Mouse (Mus musculus): ENCODE data around the gene Hist2h2ac. TPM values are rescaled to one million over a fixed set of nuclear protein-coding genes. Genes with fewer than 3 reads are reported as not detected.
"Not testable (repeated sequence)": the region's sequence is repeated elsewhere in the genome, so short reads cannot be mapped to it uniquely, and the experiment has no call there.

The Hist2h2ac gene
- polyA plus RNA-seq, 1 experiment: 149 TPM

DNA sequence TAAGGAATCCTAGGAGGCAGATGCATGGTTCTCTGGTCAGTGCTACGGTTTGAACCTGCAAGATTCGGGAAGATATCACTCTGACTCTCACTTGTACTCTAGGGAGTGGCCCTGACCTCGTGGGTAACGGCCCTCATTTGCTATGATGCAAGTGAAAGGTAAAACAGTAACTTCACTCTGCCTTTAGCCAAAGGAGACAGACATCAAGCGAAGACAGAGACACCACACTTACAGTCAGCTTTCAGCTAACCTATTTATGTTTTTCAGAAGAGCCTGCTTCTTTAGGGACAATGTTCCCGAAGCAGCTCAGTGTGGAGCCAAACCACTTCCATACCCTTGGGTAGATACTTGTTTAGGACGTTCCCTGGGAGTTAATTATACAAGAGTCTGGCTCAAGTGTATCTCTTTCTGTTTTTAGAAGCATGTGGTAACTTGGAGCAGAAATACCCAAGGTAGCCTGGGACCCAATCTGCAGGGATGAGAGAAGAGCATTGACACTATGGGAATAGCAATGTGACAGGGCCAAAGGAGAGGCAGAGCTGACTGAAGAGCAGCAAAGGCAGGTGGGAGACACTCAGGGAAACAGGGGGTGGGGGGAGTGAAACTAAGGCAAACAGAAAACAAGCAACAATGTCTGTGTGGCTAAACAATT lies 23.4 kb upstream of the Hist2h2ac start:
- H3K36me3 ChIP-seq (ENCODE audit: control insufficient read depth, insufficient read depth, low read length): no peaks in the 10 kb centered on the region
- H3K4me1 ChIP-seq (replicated peaks; ENCODE audit: control insufficient read depth, insufficient read depth, low read length): peaks cover 16% of the 10 kb centered on the region
- WGBS: 80% methylated on average over 7 of the region's 7 CpGs
- peak overlapping the region; percentile 5; the same call in 1 of the 2 replicates for H3K4me3 ChIP-seq (ENCODE audit: control insufficient read depth, insufficient read depth, low read length)
- peak overlapping the region; percentile 97 for H3K27ac ChIP-seq (ENCODE audit: control insufficient read depth, insufficient read depth, low read length)
- no peak for DNase-seq
- H3K27me3 ChIP-seq (ENCODE audit: control insufficient read depth, insufficient read depth, low read length): no peaks in the 10 kb centered on the region
- no peak for TF ChIP-seq CTCF (IDR thresholded peaks at IDR 0.05; ENCODE audit: borderline replicate concordance, control insufficient read depth, extremely low read depth, insufficient read depth, low read length, poor library complexity)
- TF ChIP-seq POLR2A (IDR thresholded peaks at IDR 0.05; ENCODE audit: control insufficient read depth, extremely low read depth, insufficient read depth, low read length, poor library complexity): no peak

DNA sequence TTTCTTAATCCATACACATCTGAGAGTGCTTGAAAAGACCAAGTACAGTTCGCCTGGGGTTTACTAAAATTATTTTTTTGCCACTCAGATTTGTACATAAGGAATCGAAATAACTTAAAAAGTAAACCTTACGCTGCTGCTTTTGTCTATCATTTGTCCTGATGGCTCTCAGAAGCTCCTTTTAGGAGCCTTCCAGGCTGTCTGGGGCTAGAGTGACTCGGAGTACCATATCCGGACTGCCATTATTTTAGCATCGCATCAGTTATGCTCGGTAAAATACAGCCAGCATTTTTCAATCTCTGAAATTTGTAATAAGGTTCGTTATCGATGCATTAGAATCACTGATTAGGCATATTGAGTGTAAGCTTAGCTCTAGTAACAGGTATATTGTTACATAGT lies 20.1 kb upstream of the Hist2h2ac start:
- TF ChIP-seq POLR2A (IDR thresholded peaks at IDR 0.05; ENCODE audit: control insufficient read depth, extremely low read depth, insufficient read depth, low read length, poor library complexity) (no peak), CTCF (IDR thresholded peaks at IDR 0.05; ENCODE audit: borderline replicate concordance, control insufficient read depth, extremely low read depth, insufficient read depth, low read length, poor library complexity) (no peak)
- WGBS: 91% methylated on average over 9 of the region's 9 CpGs
- H3K27me3 ChIP-seq (ENCODE audit: control insufficient read depth, insufficient read depth, low read length): no peaks in the 10 kb centered on the region
- peak overlapping the region; percentile 66; the same call in 1 of the 2 replicates for H3K27ac ChIP-seq (ENCODE audit: control insufficient read depth, insufficient read depth, low read length)
- peaks cover 13% of the 10 kb centered on the region for H3K4me1 ChIP-seq (replicated peaks; ENCODE audit: control insufficient read depth, insufficient read depth, low read length)
- no peak overlapping the region for H3K4me3 ChIP-seq (ENCODE audit: control insufficient read depth, insufficient read depth, low read length)
- H3K36me3 ChIP-seq (ENCODE audit: control insufficient read depth, insufficient read depth, low read length): no peaks in the 10 kb centered on the region
- DNase-seq: no peak

DNA sequence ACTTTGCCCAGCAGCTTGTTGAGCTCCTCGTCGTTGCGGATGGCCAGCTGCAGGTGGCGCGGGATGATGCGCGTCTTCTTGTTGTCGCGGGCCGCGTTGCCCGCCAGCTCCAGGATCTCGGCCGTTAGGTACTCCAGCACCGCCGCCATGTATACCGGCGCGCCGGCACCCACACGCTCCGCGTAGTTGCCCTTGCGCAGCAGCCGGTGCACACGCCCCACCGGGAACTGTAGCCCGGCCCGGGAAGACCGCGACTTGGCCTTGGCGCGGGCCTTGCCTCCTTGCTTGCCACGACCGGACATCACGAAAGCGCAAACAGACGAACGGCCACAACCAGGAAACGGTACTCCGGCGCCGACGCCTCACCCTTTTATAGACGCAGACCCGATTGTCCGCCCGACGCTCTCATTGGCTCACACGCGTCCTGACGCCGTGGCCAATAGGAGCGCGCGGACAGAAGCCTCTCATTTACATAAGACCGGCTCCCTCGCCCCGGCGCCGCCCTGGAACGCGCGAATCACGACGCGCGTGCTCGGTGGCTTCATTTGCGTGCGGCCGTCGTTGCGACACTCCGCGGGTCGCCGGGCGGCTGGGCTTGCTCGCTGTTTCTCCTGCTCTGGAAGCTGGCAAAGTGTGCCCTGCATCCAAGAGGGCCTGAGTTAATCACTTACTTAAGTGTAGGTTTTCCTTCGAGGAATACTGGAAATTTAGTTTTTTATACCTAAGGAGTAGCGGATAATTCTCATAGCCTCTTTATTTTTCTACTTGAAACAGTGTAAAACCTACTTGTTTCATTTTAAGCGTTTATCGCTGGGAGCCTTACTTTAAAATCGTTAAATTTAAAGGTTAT lies 19.5 kb upstream of the Hist2h2ac start, which contains the start of gene Hist2h2aa2:
Hist2h2aa2 (minus strand) TSS at position 328 of the 850 bp plus-strand sequence.
- not testable (repeated sequence) for H3K36me3 ChIP-seq (ENCODE audit: control insufficient read depth, insufficient read depth, low read length); H3K27me3 ChIP-seq (ENCODE audit: control insufficient read depth, insufficient read depth, low read length)
- WGBS: 3% methylated on average over 38 of the region's 85 CpGs
- peak; percentile 93 for DNase-seq
- peak; percentile 53 for TF ChIP-seq POLR2A (IDR thresholded peaks at IDR 0.05; ENCODE audit: control insufficient read depth, extremely low read depth, insufficient read depth, low read length, poor library complexity)
- Histone ChIP-seq H3K27ac (ENCODE audit: control insufficient read depth, insufficient read depth, low read length) (peak within 1 kb of the TSS; percentile 91), H3K4me1 (replicated peaks; ENCODE audit: control insufficient read depth, insufficient read depth, low read length) (peaks cover 13% of the 10 kb centered on the region), H3K4me3 (ENCODE audit: control insufficient read depth, insufficient read depth, low read length) (peak within 1 kb of the TSS; percentile 68)

DNA sequence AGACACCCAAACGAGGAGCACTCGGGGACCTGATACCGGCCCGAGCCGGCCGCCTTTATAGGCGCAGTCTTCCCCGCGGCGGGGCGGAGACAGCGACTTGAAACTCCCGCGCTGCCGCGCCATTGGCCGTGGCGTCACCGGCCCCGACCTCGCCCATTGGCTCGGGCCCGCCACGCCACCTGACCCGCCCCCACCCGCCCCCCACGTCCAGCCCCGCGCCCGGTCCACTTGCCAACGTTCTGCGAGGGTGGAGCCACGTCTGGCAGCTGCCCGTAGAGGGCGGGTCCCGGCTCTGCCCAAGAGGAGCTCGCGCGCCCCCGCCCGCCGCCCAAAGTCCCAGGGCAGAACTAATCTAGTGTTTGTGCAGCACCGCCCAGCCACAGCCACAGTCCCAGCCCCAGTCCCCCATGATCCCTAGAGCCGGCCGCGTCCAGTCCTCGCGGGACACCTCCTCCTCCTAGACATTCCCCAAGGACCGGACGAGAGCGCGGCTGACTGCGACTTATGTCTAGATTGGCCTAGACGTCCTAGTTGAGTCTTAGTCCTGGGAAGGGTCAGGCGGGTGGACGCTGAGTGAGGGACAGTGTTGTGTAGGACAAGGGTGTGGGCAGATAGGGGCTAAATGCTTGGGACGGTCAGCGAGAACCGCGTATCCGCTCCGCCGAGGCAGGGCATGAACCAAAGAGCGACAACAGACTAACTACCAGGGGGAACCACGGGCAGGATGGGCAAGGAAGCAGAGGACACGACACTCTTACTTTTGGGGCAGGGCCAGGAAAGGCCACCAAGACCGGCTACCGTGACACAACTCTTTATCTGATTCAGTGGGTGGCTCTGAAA lies 18.5 kb upstream of the Hist2h2ac start, which contains the start of gene Hist2h3c2:
Hist2h3c2 (minus strand) TSS at position 174 of the 840 bp plus-strand sequence.
- Histone ChIP-seq H3K27ac (ENCODE audit: control insufficient read depth, insufficient read depth, low read length) (peak within 1 kb of the TSS; percentile 91), H3K4me3 (ENCODE audit: control insufficient read depth, insufficient read depth, low read length) (peak within 1 kb of the TSS; percentile 68), H3K4me1 (replicated peaks; ENCODE audit: control insufficient read depth, insufficient read depth, low read length) (peaks cover 11% of the 10 kb centered on the region)
- H3K27me3 ChIP-seq (ENCODE audit: control insufficient read depth, insufficient read depth, low read length); H3K36me3 ChIP-seq (ENCODE audit: control insufficient read depth, insufficient read depth, low read length); DNase-seq: not testable (repeated sequence)
- WGBS: 2% methylated on average over 15 of the region's 68 CpGs

DNA sequence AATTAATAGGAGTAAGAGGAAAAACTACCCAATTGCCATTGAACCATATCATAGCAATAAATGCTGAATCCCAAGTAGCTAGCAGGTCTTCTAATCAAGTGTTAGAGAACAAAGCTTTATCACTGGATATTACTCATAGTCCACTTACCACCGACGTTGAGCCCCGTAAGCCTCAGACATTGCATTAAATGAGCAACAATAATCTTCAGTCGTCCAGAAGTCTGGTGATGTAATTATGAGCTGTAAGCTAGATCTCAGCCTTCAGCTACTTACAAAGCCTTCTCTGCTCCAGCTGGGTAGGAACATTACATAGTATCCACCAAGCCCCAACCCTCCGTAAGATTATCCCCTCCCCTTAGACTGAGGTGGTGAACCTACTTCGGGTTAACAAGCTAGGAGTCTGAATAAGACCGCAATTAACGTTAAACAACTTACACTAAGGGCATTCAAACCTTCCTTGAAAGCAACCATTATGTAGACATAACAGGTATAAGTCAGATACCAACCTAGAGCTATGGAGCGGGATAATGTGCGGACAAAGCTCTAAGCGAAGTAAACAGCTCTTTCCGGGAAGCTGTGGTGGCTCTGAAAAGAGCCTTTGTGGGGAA lies 17.3 kb upstream of the Hist2h2ac start:
- WGBS: 6% methylated on average over 12 of the region's 12 CpGs
- TF ChIP-seq POLR2A (IDR thresholded peaks at IDR 0.05; ENCODE audit: control insufficient read depth, extremely low read depth, insufficient read depth, low read length, poor library complexity) (no peak), CTCF (IDR thresholded peaks at IDR 0.05; ENCODE audit: borderline replicate concordance, control insufficient read depth, extremely low read depth, insufficient read depth, low read length, poor library complexity) (no peak)
- H3K36me3 ChIP-seq (ENCODE audit: control insufficient read depth, insufficient read depth, low read length): no peaks in the 10 kb centered on the region
- DNase-seq: no peak
- H3K4me3 ChIP-seq (ENCODE audit: control insufficient read depth, insufficient read depth, low read length): peak overlapping the region; percentile 45
- no peaks in the 10 kb centered on the region for H3K27me3 ChIP-seq (ENCODE audit: control insufficient read depth, insufficient read depth, low read length)
- peaks cover 7% of the 10 kb centered on the region for H3K4me1 ChIP-seq (replicated peaks; ENCODE audit: control insufficient read depth, insufficient read depth, low read length)
- H3K27ac ChIP-seq (ENCODE audit: control insufficient read depth, insufficient read depth, low read length): peak overlapping the region; percentile 62

DNA sequence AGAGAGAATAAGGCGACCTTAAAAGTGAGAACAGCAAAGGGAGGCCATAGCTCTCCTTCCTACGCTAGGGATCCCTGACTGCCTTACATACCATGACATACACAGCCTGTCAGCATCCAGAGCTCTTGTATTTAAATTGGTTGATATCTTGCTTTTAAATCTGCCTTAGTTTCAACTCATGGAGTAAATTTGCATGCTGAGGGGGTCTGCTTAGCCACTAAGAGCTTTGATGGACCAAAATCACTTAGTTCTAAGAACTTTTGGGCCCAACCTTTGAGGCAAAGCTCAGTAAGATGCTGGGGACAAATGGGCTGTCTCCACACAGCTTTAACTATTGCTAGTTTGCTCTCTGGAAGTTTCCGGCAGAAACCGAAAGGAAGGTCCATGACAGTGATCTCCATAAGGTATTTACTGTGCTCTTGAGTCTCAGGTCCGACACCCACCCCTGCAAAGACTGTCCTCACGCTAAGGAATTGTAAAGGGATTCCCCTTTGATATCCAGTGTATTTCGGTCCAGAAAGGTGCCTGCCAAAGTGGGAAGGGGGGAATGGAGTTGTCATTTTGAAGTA lies 16.7 kb upstream of the Hist2h2ac start:
- no peak for DNase-seq
- 60% methylated on average over 7 of the region's 7 CpGs for WGBS
- H3K4me1 ChIP-seq (replicated peaks; ENCODE audit: control insufficient read depth, insufficient read depth, low read length): peaks cover 6% of the 10 kb centered on the region
- no peaks in the 10 kb centered on the region for H3K36me3 ChIP-seq (ENCODE audit: control insufficient read depth, insufficient read depth, low read length)
- no peak for TF ChIP-seq CTCF (IDR thresholded peaks at IDR 0.05; ENCODE audit: borderline replicate concordance, control insufficient read depth, extremely low read depth, insufficient read depth, low read length, poor library complexity)
- TF ChIP-seq POLR2A (IDR thresholded peaks at IDR 0.05; ENCODE audit: control insufficient read depth, extremely low read depth, insufficient read depth, low read length, poor library complexity): no peak
- no peaks in the 10 kb centered on the region for H3K27me3 ChIP-seq (ENCODE audit: control insufficient read depth, insufficient read depth, low read length)
- peak overlapping the region; percentile 26 for H3K4me3 ChIP-seq (ENCODE audit: control insufficient read depth, insufficient read depth, low read length)
- H3K27ac ChIP-seq (ENCODE audit: control insufficient read depth, insufficient read depth, low read length): 0 out of 2 replicates have a peak overlapping the region, but pooled peaks have one; percentile 31

Data from thymus, adult 2 months (tissue).